Mouse (Mus musculus) ovary, postnatal 10 days (tissue): ENCODE measurements around the gene Mcm5.

Experiments
- DNase-seq: peaks from one replicate; pipeline ENCODE4 v3.0.0; 2022; ENCODE audit warnings: low spot score

Gene Mcm5

GRCm38 (mm10) chr8:75172009-75172685 lies 62.8 kb downstream of the Mcm5 start:
- no peak for DNase-seq
